Mouse (Mus musculus) C2C12 (cell line): ENCODE results near the gene Stk38.
"Not testable (repeated sequence)": the region's sequence is repeated elsewhere in the genome, so short reads cannot be mapped to it uniquely, and the experiment has no call there.

Source experiments
- CTCF ChIP-seq: IDR thresholded peaks from one replicate; pipeline ENCODE4 v1.5.1; 2011; ENCODE audit not compliant: control insufficient read depth, insufficient read depth, insufficient read length
- USF1 ChIP-seq: IDR thresholded peaks from one replicate; pipeline ENCODE4 v1.6.1; 2011; ENCODE audit warnings: low read depth, mild to moderate bottlenecking, control low read depth, moderate library complexity

GRCm38 (mm10) chr17:29031085-29031711 lies 23.4 kb upstream of the Stk38 start:
- not testable (repeated sequence) for TF ChIP-seq USF1, CTCF
